Mouse (Mus musculus) forebrain, embryonic 10.5 days (tissue): ENCODE measurements at regions not wholly inside any gene's neighbourhood (a gene's known extent, or its start where the extent isn't known, plus 50 kb on each side); places are given as distances from the start of the nearest gene placed in this dataset.
"Not testable (repeated sequence)": the region's sequence is repeated elsewhere in the genome, so short reads cannot be mapped to it uniquely, and the experiment has no call there.

Source experiments
- DNase-seq: peaks from one replicate; pipeline ENCODE4 v3.0.0-alpha.2; 2017; ENCODE audit warnings: low spot score; ENCODE audit errors: extremely low spot score
- H3K27ac ChIP-seq: fragments of 300-500 bp; sonication (generic); 2 replicates; pipeline ENCODE4 v1.5.1; 2016; ENCODE audit warnings: mild to moderate bottlenecking
- H3K27me3 ChIP-seq: fragments of 300-500 bp; sonication (generic); 2 replicates; pipeline ENCODE4 v1.6.1; 2016; ENCODE audit warnings: mild to moderate bottlenecking; ENCODE audit not compliant: poor library complexity, severe bottlenecking
- H3K36me3 ChIP-seq: fragments of 300-500 bp; sonication (generic); replicated peaks from 2 replicates; pipeline ENCODE4 v1.6.1; 2016; ENCODE audit warnings: mild to moderate bottlenecking, moderate library complexity
- H3K4me1 ChIP-seq: fragments of 300-500 bp; sonication (generic); 2 replicates; pipeline ENCODE4 v1.6.1; 2016
- H3K4me3 ChIP-seq: fragments of 300-500 bp; sonication (generic); 2 replicates; pipeline ENCODE4 v1.5.1; 2016; ENCODE audit warnings: mild to moderate bottlenecking, moderate library complexity
- H3K9me3 ChIP-seq: fragments of 300-500 bp; sonication (generic); 2 replicates; pipeline ENCODE4 v1.6.1; 2016; ENCODE audit warnings: mild to moderate bottlenecking, moderate library complexity
- WGBS: fragments of 180-500 bp; shearing (Covaris S2); methylation state at CpG from one replicate; pipeline ENCODE4 v1.1.7; 2016; 5-methylcytosine and 5-hydroxymethylcytosine counted together

- Histone ChIP-seq H3K4me3 (no peak overlapping the region), H3K9me3 (no peaks in the 10 kb centered on the region), H3K27me3 (no peaks in the 10 kb centered on the region), H3K4me1 (no peaks in the 10 kb centered on the region), H3K27ac (no peak overlapping the region), H3K36me3 (no peaks in the 10 kb centered on the region)
- WGBS = 76% methylated on average over 2 of the region's 2 CpGs
- no peak for DNase-seq
These were observed 107.2 kb upstream of the 4931417E11Rik start for GRCm38 (mm10) chr6:73576708-73577107.

DNA sequence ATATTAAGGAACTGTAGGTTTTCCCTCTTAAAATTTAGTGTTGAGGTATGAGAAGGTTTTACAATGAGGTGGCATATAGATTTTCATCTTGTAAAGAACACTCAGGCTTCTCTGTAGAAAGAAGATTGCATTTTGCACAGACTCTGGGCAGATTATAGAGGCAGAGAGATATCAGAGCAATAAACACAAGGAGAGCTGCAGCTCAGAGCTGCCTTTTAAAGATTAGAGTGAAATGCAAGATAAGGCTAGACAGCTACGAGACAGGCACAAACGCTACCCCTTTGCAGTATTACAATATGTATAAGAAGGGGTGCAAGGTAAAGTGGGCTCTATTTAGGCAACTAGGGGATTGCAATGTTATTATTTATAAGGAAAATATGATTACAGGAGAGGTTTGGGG is 90.5 kb upstream of the 4931417E11Rik start:
- Histone ChIP-seq H3K9me3 (no peaks in the 10 kb centered on the region), H3K4me3 (no peak overlapping the region), H3K4me1 (no peaks in the 10 kb centered on the region), H3K27me3 (no peaks in the 10 kb centered on the region), H3K36me3 (no peaks in the 10 kb centered on the region), H3K27ac (no peak overlapping the region)
- WGBS = 86% methylated on average over 2 of the region's 2 CpGs
- DNase-seq = no peak

GRCm38 (mm10) chr6:73530559-73530958 is 61.1 kb upstream of the 4931417E11Rik start:
- no peak overlapping the region for H3K27ac ChIP-seq
- no peak for DNase-seq
- WGBS = 90% methylated on average over 1 of the region's 1 CpGs

GRCm38 (mm10) chr6:73530098-73530497 is 60.6 kb upstream of the 4931417E11Rik start:
- WGBS = 100% methylated on average over 1 of the region's 1 CpGs

More at GRCm38 (mm10) chr6:73530559-73530958, 61.1 kb upstream of the 4931417E11Rik start:
- Histone ChIP-seq H3K4me3 (no peak overlapping the region), H3K4me1 (peaks cover 25% of the 10 kb centered on the region), H3K27me3 (no peaks in the 10 kb centered on the region), H3K9me3 (no peaks in the 10 kb centered on the region), H3K36me3 (no peaks in the 10 kb centered on the region)

GRCm38 (mm10) chr6:73523658-73524057 is 54.2 kb upstream of the 4931417E11Rik start:
- 67% methylated on average over 9 of the region's 9 CpGs for WGBS

More at GRCm38 (mm10) chr6:73530098-73530497, 60.6 kb upstream of the 4931417E11Rik start:
- Histone ChIP-seq H3K4me3 (no peak overlapping the region), H3K36me3 (no peaks in the 10 kb centered on the region), H3K27me3 (no peaks in the 10 kb centered on the region), H3K4me1 (peaks cover 25% of the 10 kb centered on the region), H3K27ac (no peak overlapping the region), H3K9me3 (no peaks in the 10 kb centered on the region)
- no peak for DNase-seq

DNA sequence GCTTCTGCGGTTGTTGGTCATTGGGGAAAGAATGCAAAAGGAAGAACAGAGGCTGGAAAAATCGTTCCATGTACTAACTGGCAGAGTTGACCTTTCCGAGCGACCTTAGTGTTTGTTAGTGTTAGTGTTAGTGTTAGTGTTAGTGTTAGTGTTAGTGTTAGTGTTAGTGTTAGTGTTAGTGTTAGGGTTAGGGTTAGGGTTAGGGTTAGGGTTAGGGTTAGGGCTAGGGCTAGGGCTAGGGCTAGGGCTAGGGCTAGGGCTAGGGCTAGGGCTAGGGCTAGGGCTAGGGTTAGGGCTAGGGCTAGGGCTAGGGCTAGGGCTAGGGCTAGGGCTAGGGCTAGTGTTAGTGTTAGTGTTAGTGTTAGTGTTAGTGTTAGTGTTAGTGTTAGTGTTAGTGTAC is 50.4 kb upstream of the 4931417E11Rik start:
- WGBS = 87% methylated on average over 4 of the region's 4 CpGs
- H3K9me3 ChIP-seq, H3K4me1 ChIP-seq, H3K36me3 ChIP-seq, H3K27ac ChIP-seq, H3K27me3 ChIP-seq, DNase-seq, H3K4me3 ChIP-seq: not testable (repeated sequence)

More at GRCm38 (mm10) chr6:73523658-73524057, 54.2 kb upstream of the 4931417E11Rik start:
- Histone ChIP-seq H3K27me3 (no peaks in the 10 kb centered on the region), H3K36me3 (no peaks in the 10 kb centered on the region), H3K4me3 (no peak overlapping the region), H3K9me3 (no peaks in the 10 kb centered on the region), H3K27ac (no peak overlapping the region), H3K4me1 (no peaks in the 10 kb centered on the region)
- DNase-seq = no peak
